Mouse (Mus musculus): ENCODE results near the gene Gm13305. TPM values are rescaled to one million over a fixed set of nuclear protein-coding genes. Genes with fewer than 3 reads are reported as not detected.
"Not testable (repeated sequence)": the region's sequence is repeated elsewhere in the genome, so short reads cannot be mapped to it uniquely, and the experiment has no call there.

Gm13305 gene
- polyA plus RNA-seq (2016; fragmentation: Nextera tagmentation; extraction: Ambion mirVana): not detected in 2 replicates

GRCm38 (mm10) chr4:42168503-42168902 is at the start of gene Gm13305:
Gene Gm13305 (minus strand): TSS chr4:42168603.
- no CpG with 5 or more reads among the region's 7 CpGs for WGBS
- H3K9me3 ChIP-seq; ATAC-seq (ENCODE audit: insufficient number of reproducible peaks, insufficient read depth, low FRiP score, low TSS enrichment, low read depth); H3K9ac ChIP-seq (replicated peaks); H3K4me1 ChIP-seq (replicated peaks); H3K36me3 ChIP-seq; H3K27me3 ChIP-seq; H3K4me3 ChIP-seq (replicated peaks); H3K4me2 ChIP-seq; H3K27ac ChIP-seq: not testable (repeated sequence)

GRCm38 (mm10) chr4:42184980-42185372 is 16.6 kb upstream of the Gm13305 start:
- ATAC-seq (ENCODE audit: insufficient number of reproducible peaks, insufficient read depth, low FRiP score, low TSS enrichment, low read depth); H3K9ac ChIP-seq (replicated peaks); H3K27me3 ChIP-seq; H3K36me3 ChIP-seq; H3K27ac ChIP-seq; H3K4me2 ChIP-seq; H3K4me3 ChIP-seq (replicated peaks); H3K4me1 ChIP-seq (replicated peaks); H3K9me3 ChIP-seq: not testable (repeated sequence)
- WGBS: no CpG with 5 or more reads among the region's 25 CpGs

DNA sequence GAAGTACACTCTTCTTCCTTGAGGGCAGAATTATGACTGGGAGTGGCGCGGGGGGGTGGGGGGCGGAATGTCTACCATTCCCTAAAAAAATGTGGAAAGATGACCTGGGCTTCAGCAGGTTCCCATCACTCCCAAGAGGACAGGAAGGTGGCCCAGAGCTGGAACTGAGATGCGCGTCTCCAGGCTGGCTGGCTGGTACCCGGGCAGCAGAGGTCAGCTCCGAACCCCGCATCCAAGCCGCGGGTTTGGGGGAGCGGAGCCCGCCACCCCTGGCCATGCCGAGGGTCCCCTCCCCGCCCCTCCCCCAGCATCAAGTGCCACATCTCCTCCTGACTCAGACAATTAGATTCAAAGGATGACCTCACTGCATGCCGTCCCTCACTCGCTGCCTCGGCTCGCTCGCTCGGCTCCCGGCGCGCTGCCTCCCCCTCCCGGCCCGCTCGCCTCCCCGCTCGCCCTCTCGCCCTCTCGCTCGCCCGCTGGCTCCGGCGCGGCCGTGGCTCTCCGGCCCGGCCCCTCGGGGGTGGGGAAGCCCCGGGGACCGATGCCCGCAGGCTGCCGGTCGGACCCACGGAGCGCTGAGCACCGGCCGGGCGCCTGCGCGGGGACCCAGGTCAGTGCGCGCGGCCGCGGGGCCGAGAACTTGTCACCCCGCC is 16.0 kb upstream of the Gm13305 start:
- H3K4me1 ChIP-seq (replicated peaks); H3K4me2 ChIP-seq; H3K9me3 ChIP-seq; H3K27me3 ChIP-seq; H3K36me3 ChIP-seq; H3K27ac ChIP-seq; H3K4me3 ChIP-seq (replicated peaks); ATAC-seq (ENCODE audit: insufficient number of reproducible peaks, insufficient read depth, low FRiP score, low TSS enrichment, low read depth); H3K9ac ChIP-seq (replicated peaks): not testable (repeated sequence)
- WGBS: no CpG with 5 or more reads among the region's 58 CpGs

DNA sequence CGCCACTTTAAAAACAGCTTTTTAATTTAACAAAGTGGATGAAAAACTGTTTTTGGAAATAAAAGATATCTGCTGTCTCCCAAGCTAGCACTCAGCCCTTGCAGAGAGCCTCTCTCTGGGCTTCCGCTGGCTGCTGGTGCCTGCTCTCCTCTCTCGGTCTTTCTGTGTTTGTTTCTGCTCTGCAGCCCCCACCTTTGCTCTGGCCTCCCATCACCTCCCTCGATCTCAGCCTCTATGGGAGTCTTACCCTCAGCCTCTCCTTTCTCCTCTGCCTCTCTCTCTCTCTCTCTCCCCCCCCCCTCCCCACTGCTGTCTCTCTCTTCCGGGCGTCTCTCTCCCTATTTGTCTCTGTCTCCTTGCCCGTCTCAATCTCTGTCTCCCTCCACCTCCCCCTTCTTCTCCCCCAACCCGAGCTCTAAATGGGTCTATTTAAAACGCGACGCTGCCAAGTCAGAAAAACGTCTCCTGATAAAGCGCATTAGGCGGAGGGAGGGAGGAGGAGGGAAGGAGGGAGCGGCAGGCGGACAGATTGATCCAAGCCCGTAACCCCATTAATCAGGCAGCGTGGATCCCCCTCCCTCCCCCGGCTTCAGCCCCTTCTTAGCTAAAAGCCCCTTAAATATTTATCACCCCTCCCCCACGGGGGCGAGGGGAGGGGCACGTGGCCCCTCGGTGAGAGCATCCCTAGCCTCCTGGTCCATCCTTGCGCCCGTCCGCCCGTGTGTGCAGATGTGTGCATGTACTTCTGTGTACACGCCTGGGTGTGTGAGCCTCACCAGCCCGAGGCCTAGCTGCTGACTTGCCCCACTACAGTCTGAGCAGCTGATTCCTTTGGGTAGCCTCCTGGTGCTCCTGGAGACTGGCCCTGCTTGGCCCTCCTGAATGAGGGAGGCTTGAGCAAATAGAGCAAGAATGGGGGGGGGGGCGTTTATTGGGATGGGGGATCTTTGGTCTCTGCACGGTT is 15.1 kb upstream of the Gm13305 start:
- H3K9me3 ChIP-seq; H3K27ac ChIP-seq; ATAC-seq (ENCODE audit: insufficient number of reproducible peaks, insufficient read depth, low FRiP score, low TSS enrichment, low read depth); H3K27me3 ChIP-seq; H3K9ac ChIP-seq (replicated peaks); H3K4me2 ChIP-seq; H3K36me3 ChIP-seq; H3K4me1 ChIP-seq (replicated peaks); H3K4me3 ChIP-seq (replicated peaks): not testable (repeated sequence)
- no CpG with 5 or more reads among the region's 31 CpGs for WGBS

DNA sequence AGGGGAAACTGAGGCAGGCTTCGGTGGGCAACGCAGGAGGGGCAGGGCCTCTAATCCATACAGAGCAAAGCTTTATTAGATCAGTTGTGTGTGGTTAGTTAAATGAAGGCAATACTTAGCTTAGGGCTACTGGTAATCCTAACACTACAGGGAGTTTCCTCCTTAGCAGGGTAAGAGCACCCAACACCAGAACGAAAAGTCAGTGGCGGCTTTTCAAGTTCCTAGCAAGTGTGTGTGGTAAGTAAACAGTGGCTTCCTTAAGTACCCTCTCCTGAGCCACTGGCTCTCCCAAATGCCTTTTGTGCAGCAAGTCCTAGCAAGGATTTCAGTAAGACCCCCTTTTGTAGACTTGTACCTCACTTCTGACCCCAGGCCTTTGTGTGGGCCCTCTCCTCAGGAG is 9.8 kb upstream of the Gm13305 start:
- not testable (repeated sequence) for H3K9me3 ChIP-seq; H3K27ac ChIP-seq; H3K4me1 ChIP-seq (replicated peaks); H3K9ac ChIP-seq (replicated peaks); H3K4me2 ChIP-seq; H3K4me3 ChIP-seq (replicated peaks); H3K27me3 ChIP-seq; ATAC-seq (ENCODE audit: insufficient number of reproducible peaks, insufficient read depth, low FRiP score, low TSS enrichment, low read depth); H3K36me3 ChIP-seq
- WGBS: no CpG with 5 or more reads among the region's 4 CpGs

GRCm38 (mm10) chr4:42153136-42153535 is 15.3 kb downstream of the Gm13305 start, which contains the start of gene Gm13306:
Gene Gm13306 (plus strand): TSS chr4:42153436.
- not testable (repeated sequence) for ATAC-seq (ENCODE audit: insufficient number of reproducible peaks, insufficient read depth, low FRiP score, low TSS enrichment, low read depth); H3K9ac ChIP-seq (replicated peaks); H3K4me2 ChIP-seq; H3K27me3 ChIP-seq; H3K4me1 ChIP-seq (replicated peaks); H3K4me3 ChIP-seq (replicated peaks); H3K27ac ChIP-seq; H3K36me3 ChIP-seq; H3K9me3 ChIP-seq
- WGBS: no CpG with 5 or more reads among the region's 9 CpGs

DNA sequence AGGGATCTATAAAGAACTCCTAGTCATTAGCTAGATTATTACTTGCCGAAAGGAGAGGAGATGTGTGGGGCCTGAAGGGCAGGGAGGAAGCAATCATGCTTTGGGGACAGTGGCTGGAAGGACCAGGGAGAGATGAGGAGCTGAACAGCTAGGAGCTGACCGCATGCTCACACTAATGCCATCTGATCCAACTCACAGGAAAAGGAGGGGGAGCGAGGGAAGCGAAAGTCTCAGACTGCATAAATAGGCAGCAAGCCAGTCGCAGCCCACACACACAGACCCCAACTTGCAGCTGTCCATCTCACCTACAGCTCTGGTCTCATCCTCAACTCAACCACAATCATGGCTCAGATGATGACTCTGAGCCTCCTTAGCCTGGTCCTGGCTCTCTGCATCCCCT is 53.9 kb downstream of the Gm13305 start, which contains the start of gene Gm13304:
Gm13304 (plus strand) TSS at position 301 of the 400 bp plus-strand sequence.
- not testable (repeated sequence) for ATAC-seq (ENCODE audit: insufficient number of reproducible peaks, insufficient read depth, low FRiP score, low TSS enrichment, low read depth); H3K9me3 ChIP-seq; H3K9ac ChIP-seq (replicated peaks); H3K27me3 ChIP-seq; H3K36me3 ChIP-seq; H3K4me3 ChIP-seq (replicated peaks); H3K4me2 ChIP-seq; H3K4me1 ChIP-seq (replicated peaks); H3K27ac ChIP-seq
- no CpG with 5 or more reads among the region's 5 CpGs for WGBS

Other genes starting within 250 kb of the Gm13305 start
- gene Gm20878, start 227.0 kb downstream of the Gm13305 start, polyA plus RNA-seq (2016; fragmentation: Nextera tagmentation; extraction: Ambion mirVana): 3.5 and 3.8 TPM in 2 replicates
- 0.29 TPM in 1 of 2 replicates, not detected in the other for gene Fam205a4, start 202.5 kb downstream of the Gm13305 start, polyA plus RNA-seq (2016; fragmentation: Nextera tagmentation; extraction: Ambion mirVana)
- not detected in 2 replicates for gene Gm21093, start 133.9 kb downstream of the Gm13305 start, polyA plus RNA-seq (2016; fragmentation: Nextera tagmentation; extraction: Ambion mirVana)
- gene Gm3893, start 77.4 kb downstream of the Gm13305 start, polyA plus RNA-seq (2016; fragmentation: Nextera tagmentation; extraction: Ambion mirVana): not detected in 2 replicates
- 1.3 and 2.0 TPM in 2 replicates for gene Gm13304, start 53.8 kb downstream of the Gm13305 start, polyA plus RNA-seq (2016; fragmentation: Nextera tagmentation; extraction: Ambion mirVana)
- 1.2 TPM in 1 of 2 replicates, not detected in the other for gene Gm13306, start 15.2 kb downstream of the Gm13305 start, polyA plus RNA-seq (2016; fragmentation: Nextera tagmentation; extraction: Ambion mirVana)
- gene Gm10600, start 72.0 kb upstream of the Gm13305 start, polyA plus RNA-seq (2016; fragmentation: Nextera tagmentation; extraction: Ambion mirVana): not detected in 2 replicates
- not detected in 2 replicates for gene Ccl21b, start 87.2 kb upstream of the Gm13305 start, polyA plus RNA-seq (2016; fragmentation: Nextera tagmentation; extraction: Ambion mirVana)
- not detected in 2 replicates for gene Gm21953, start 125.7 kb upstream of the Gm13305 start, polyA plus RNA-seq (2016; fragmentation: Nextera tagmentation; extraction: Ambion mirVana)
- 0.26 TPM in 1 of 2 replicates, not detected in the other for gene Fam205a3, start 149.7 kb upstream of the Gm13305 start, polyA plus RNA-seq (2016; fragmentation: Nextera tagmentation; extraction: Ambion mirVana)

Data from limb, embryonic 12.5 days (tissue).